Mouse (Mus musculus) heart, embryonic 13.5 days (tissue): Measurements from ENCODE around the gene Epyc. TPM values are rescaled to one million over a fixed set of nuclear protein-coding genes. Genes with fewer than 3 reads are reported as not detected.

ENCODE experiments used
- ATAC-seq: fragments of 200-750 bp; cut with Nextera tagmentation; 2 replicates; pipeline ENCODE4 v1.8.0; 2017; ENCODE audit warnings: moderate TSS enrichment; ENCODE audit not compliant: insufficient number of reproducible peaks, low FRiP score, low TSS enrichment; ENCODE audit errors: extremely low read depth
- H3K27ac ChIP-seq: fragments of 300-500 bp; sonication (generic); replicated peaks from 2 replicates; pipeline ENCODE4 v1.5.1; 2015; ENCODE audit warnings: moderate library complexity, mild to moderate bottlenecking, inconsistent platforms
- H3K27me3 ChIP-seq: fragments of 300-500 bp; sonication (generic); replicated peaks from 2 replicates; pipeline ENCODE4 v1.6.1; 2015; ENCODE audit warnings: mild to moderate bottlenecking, inconsistent platforms
- H3K36me3 ChIP-seq: fragments of 300-500 bp; sonication (generic); 2 replicates; pipeline ENCODE4 v1.6.1; 2015; ENCODE audit warnings: mild to moderate bottlenecking, inconsistent platforms
- H3K4me1 ChIP-seq: fragments of 300-500 bp; sonication (generic); 2 replicates; pipeline ENCODE4 v1.6.1; 2015; ENCODE audit warnings: inconsistent platforms
- H3K4me2 ChIP-seq: fragments of 300-500 bp; sonication (generic); 2 replicates; pipeline ENCODE4 v1.6.1; 2015; ENCODE audit warnings: inconsistent platforms, mild to moderate bottlenecking, moderate library complexity
- H3K4me3 ChIP-seq: fragments of 300-500 bp; sonication (generic); 2 replicates; pipeline ENCODE4 v1.5.1; 2015; ENCODE audit warnings: moderate library complexity, mild to moderate bottlenecking, inconsistent platforms
- H3K9ac ChIP-seq: fragments of 300-500 bp; sonication (generic); 2 replicates; pipeline ENCODE4 v1.6.1; 2015; ENCODE audit warnings: inconsistent platforms, mild to moderate bottlenecking, moderate library complexity
- H3K9me3 ChIP-seq: fragments of 300-500 bp; sonication (generic); 2 replicates; pipeline ENCODE4 v1.6.1; 2016; ENCODE audit warnings: inconsistent platforms
- WGBS: fragments of 180-500 bp; shearing (Covaris S2); methylation state at CpG from one replicate; pipeline ENCODE4 v1.1.7; 2015; ENCODE audit warnings: mixed read lengths; 5-methylcytosine and 5-hydroxymethylcytosine counted together
- polyA plus RNA-seq: library from polyadenylated mRNA; unstranded; fragments of >200 nt; fragmentation: Nextera tagmentation; extraction: Ambion mirVana; gene quantifications from 2 replicates; pipeline ENCODE4 v1.2.1, GENCODE M21; 2015

The Epyc gene
- 0.57 and 0.76 TPM in 2 replicates for polyA plus RNA-seq

DNA sequence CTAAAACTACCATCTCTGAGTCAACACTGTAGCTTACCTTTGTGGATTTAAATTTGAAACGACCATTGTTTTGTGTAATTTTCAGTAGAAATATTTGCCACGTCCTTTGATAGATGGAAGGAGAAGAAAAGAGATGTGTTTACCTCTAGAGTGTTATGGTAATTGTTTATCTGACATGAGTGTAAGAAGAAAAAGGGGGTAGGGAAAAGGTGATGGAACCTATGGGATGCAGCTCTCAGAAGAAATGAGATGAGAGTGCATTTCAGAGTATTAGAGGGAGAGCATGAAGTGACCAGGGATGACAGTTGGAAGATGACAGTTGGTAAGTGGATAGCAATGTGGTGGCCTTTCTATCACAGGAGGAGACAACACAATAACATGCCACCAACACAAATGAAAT is at the start of gene Epyc:
Gene Epyc (plus strand): TSS at position 301 of the 400 bp plus-strand sequence.
- H3K4me2 ChIP-seq: no peak within 1 kb of the TSS
- ATAC-seq: no peak
- WGBS: 72% methylated on average over 2 of the region's 2 CpGs
- no peak within 1 kb of the TSS for H3K4me3 ChIP-seq
- no peaks in the 10 kb centered on the region for H3K4me1 ChIP-seq
- no peak within 1 kb of the TSS for H3K9ac ChIP-seq
- H3K9me3 ChIP-seq: no peaks in the 10 kb centered on the region
- no peaks in the 10 kb centered on the region for H3K27me3 ChIP-seq
- H3K36me3 ChIP-seq: no peaks in the 10 kb centered on the region
- H3K27ac ChIP-seq: no peak within 1 kb of the TSS

DNA sequence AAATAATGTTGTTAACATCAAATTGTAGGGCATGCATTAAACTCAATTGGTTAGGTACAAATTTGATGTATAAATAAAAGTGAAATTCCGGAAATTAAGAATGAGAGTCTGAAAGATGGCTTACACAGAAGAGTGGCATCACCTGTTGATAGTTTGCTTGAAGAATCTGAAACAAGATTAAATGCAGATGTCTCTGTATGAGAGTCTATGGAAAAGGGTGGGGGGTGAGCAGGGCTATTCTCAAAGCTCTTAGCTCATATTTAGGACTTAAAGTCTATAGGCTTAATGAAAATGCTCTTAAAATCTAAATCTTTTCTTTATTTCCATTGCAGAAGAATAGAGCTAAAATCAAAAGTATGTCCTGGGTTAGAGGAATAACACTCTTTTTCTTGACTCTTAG is 48.2 kb upstream of the Epyc start:
- 65% methylated on average over 1 of the region's 1 CpGs for WGBS
- H3K36me3 ChIP-seq: no peaks in the 10 kb centered on the region

DNA sequence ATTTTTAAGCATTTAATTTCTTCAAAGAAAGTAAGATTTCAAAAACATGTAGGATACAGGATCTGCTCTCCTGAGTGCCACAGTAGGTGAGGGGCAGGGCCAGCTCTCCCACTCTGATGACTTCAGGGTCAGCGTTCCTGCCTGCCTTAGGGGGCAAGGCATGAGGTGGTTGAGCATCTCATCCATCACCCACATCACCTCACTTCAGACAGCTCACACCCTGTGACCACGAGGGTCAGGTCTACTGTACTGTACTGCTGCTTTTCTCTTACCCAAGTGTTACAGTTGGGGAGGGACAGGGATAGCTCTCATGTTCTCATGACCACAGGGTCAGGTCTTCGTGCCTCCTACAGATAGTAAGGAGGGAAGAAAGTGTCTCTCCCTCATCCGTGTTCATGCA is 42.1 kb upstream of the Epyc start:
- no peak overlapping the region for H3K4me2 ChIP-seq
- H3K9ac ChIP-seq: no peak overlapping the region
- no peak for ATAC-seq
- no peaks in the 10 kb centered on the region for H3K27me3 ChIP-seq
- H3K4me1 ChIP-seq: no peaks in the 10 kb centered on the region
- no peak overlapping the region for H3K27ac ChIP-seq
- no peaks in the 10 kb centered on the region for H3K9me3 ChIP-seq
- 56% methylated on average over 4 of the region's 4 CpGs for WGBS
- H3K36me3 ChIP-seq: no peaks in the 10 kb centered on the region
- H3K4me3 ChIP-seq: no peak overlapping the region

More for the DNA sequence above, 48.2 kb upstream of the Epyc start:
- Histone ChIP-seq H3K9me3 (no peaks in the 10 kb centered on the region), H3K4me3 (no peak overlapping the region), H3K9ac (no peak overlapping the region), H3K4me2 (no peak overlapping the region), H3K27ac (no peak overlapping the region), H3K4me1 (no peaks in the 10 kb centered on the region), H3K27me3 (no peaks in the 10 kb centered on the region)
- no peak for ATAC-seq

DNA sequence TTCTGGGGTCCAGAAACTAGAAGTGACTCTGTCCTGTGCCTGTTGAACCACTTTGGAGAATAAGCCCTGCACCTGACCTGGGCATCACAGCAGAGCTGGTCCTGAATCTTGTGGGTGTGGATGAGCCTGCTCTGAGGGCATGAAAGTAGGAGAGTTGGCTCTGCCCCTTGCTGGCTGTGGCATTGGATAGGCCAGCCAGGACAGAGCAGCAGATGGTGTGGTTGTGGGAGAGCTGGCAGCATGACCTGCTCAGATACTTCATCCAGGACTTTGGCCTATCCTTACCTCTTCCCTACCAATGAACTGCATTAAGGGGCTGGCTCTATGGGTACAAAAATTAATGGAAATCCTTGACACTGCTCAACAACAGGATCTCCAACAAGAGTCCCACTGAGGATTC is 40.6 kb upstream of the Epyc start:
- Histone ChIP-seq H3K4me3 (no peak overlapping the region), H3K27me3 (no peaks in the 10 kb centered on the region), H3K27ac (no peak overlapping the region), H3K36me3 (no peaks in the 10 kb centered on the region), H3K9ac (no peak overlapping the region), H3K4me2 (no peak overlapping the region), H3K9me3 (no peaks in the 10 kb centered on the region), H3K4me1 (no peaks in the 10 kb centered on the region)
- ATAC-seq: no peak; the same call in 1 of the 2 replicates

DNA sequence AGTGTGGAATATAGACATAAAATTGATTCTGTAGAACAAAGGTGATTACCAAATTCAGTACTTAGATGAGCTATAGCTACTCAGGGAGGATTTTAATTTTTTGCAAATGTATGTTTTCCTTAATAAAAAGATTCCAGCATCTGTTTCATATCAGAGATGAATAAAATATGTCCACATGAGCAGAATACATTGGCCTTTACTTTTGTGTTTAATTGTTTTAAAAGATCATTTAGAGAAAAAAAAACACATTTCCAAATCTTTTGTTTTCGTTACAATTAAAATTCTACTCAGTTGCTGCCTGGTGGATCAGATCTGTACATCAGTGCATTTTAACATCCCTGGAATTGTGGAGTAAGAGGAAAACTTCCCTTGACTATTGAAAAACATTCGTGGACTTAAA is 37.3 kb upstream of the Epyc start, which contains the start of gene Kera:
Gene Kera (plus strand): TSS at position 301 of the 400 bp plus-strand sequence.
- no peak for ATAC-seq
- Histone ChIP-seq H3K27ac (no peak within 1 kb of the TSS), H3K4me3 (no peak within 1 kb of the TSS), H3K27me3 (no peaks in the 10 kb centered on the region), H3K4me2 (no peak within 1 kb of the TSS), H3K9me3 (no peaks in the 10 kb centered on the region), H3K9ac (no peak within 1 kb of the TSS), H3K4me1 (no peaks in the 10 kb centered on the region), H3K36me3 (no peaks in the 10 kb centered on the region)
- 61% methylated on average over 2 of the region's 2 CpGs for WGBS

DNA sequence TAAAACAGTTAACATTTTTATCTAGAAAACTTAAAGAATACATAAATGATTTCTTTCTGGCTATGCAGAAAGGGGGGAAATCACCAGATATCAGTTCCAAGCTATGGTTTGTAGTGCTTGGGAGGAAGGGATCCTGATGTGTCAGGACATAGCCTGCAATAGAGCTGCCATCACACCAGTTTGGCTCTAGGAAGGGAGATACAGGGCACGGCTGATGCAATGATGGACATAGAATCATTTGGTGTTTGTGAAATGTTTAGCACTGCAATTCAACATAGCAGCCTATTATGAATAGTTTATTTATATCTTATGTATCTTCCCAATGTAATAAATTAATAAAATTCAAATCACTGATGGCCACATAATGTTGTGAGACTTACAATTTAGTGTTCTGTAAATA is 21.5 kb upstream of the Epyc start:
- Histone ChIP-seq H3K9me3 (no peaks in the 10 kb centered on the region), H3K27me3 (no peaks in the 10 kb centered on the region), H3K4me2 (no peak overlapping the region), H3K4me1 (no peaks in the 10 kb centered on the region), H3K4me3 (no peak overlapping the region), H3K36me3 (no peaks in the 10 kb centered on the region), H3K27ac (no peak overlapping the region), H3K9ac (no peak overlapping the region)
- no peak for ATAC-seq
- 76% methylated on average over 1 of the region's 1 CpGs for WGBS

DNA sequence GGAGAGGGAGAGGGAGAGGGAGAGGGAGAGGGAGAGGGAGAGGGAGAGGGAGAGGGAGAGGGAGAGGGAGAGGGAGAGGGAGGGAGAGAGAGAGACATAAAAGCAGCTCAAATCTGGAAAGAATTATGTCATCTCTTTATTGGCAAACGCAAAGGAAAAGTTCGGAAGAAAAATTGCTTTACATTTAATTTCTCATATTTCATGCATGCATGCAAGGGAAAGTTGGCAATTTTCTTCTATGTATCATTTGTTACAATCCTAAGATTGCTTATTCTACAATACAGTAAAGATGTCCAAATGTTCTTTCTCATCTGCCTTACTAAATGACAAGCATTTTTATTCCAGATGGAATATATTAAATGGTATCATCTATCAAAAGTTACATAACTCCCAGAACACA is 19.5 kb upstream of the Epyc start:
- Histone ChIP-seq H3K27ac (no peak overlapping the region), H3K4me3 (no peak overlapping the region), H3K4me1 (no peaks in the 10 kb centered on the region), H3K9ac (no peak overlapping the region), H3K9me3 (no peaks in the 10 kb centered on the region), H3K4me2 (no peak overlapping the region), H3K36me3 (no peaks in the 10 kb centered on the region), H3K27me3 (no peaks in the 10 kb centered on the region)
- 68% methylated on average over 2 of the region's 2 CpGs for WGBS
- no peak for ATAC-seq

DNA sequence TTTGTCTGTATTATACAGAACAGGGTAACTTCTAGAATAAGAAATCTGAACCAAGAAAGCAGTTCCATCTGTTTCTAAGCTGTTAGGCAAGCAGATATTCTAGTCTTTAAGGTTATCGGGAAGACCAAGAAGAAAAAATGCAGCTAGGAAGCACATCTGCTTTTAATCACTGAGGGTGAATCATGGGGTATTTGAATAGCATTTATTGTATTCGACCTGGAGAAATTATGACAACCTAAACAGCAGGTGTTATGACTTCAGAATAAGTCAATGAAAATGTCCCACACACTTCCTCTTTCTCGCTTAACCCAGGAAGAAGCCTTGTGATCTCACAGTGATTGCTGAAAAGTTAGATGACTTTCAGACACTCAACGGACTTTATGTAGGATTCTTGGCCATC is 18.8 kb upstream of the Epyc start:
- WGBS: 54% methylated on average over 4 of the region's 4 CpGs
- ATAC-seq: no peak
- no peaks in the 10 kb centered on the region for H3K9me3 ChIP-seq
- H3K27ac ChIP-seq: no peak overlapping the region
- H3K4me2 ChIP-seq: no peak overlapping the region
- no peak overlapping the region for H3K9ac ChIP-seq
- no peak overlapping the region for H3K4me3 ChIP-seq
- H3K4me1 ChIP-seq: no peaks in the 10 kb centered on the region
- H3K36me3 ChIP-seq: no peaks in the 10 kb centered on the region
- H3K27me3 ChIP-seq: no peaks in the 10 kb centered on the region

DNA sequence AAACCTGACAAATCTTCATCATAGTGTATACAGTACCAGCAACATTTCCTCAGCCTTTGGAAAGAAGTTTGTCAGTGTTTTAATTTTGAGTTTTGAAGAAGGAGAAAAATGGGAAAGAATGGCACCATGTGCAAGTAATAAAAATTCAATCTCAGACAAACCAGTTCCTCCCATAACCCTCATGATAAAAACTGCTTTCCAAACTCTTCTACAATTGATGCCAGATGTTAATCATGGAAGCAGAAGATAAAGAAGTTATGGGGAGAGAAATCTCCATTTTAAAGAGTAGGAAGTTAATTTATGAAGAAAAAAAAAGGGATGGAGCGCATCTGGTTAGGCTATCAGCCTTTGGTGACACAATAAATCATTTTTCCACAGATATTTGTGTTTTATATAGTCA is 17.3 kb upstream of the Epyc start:
- no peak overlapping the region for H3K27ac ChIP-seq
- 81% methylated on average over 1 of the region's 1 CpGs for WGBS
- H3K4me2 ChIP-seq: no peak overlapping the region
- no peak overlapping the region for H3K9ac ChIP-seq
- no peaks in the 10 kb centered on the region for H3K4me1 ChIP-seq
- H3K9me3 ChIP-seq: no peaks in the 10 kb centered on the region
- no peaks in the 10 kb centered on the region for H3K27me3 ChIP-seq
- H3K4me3 ChIP-seq: no peak overlapping the region
- no peaks in the 10 kb centered on the region for H3K36me3 ChIP-seq
- ATAC-seq: no peak

DNA sequence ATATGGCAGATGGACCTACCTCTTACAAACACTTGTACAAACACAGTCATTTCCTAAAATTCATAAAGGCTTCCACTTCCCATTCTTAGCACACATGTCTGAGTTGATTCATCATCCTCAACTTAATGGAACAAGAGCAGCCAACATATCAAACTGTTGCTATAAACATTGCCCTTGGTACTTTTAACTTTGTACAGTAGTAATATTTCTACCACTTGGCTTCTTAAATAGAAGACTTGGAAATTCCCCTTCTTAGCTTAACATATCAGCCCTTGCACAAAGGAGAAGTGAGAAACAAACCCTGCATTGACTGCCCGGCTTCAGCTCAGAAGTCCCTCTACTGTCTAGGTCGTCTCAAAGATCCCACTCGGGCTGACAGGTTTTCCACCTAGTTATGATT is 12.8 kb upstream of the Epyc start:
- Histone ChIP-seq H3K9me3 (no peaks in the 10 kb centered on the region), H3K4me2 (no peak overlapping the region), H3K4me1 (no peaks in the 10 kb centered on the region), H3K27ac (no peak overlapping the region), H3K27me3 (no peaks in the 10 kb centered on the region), H3K36me3 (no peaks in the 10 kb centered on the region), H3K9ac (no peak overlapping the region), H3K4me3 (no peak overlapping the region)
- ATAC-seq: no peak
- WGBS: 74% methylated on average over 3 of the region's 3 CpGs

DNA sequence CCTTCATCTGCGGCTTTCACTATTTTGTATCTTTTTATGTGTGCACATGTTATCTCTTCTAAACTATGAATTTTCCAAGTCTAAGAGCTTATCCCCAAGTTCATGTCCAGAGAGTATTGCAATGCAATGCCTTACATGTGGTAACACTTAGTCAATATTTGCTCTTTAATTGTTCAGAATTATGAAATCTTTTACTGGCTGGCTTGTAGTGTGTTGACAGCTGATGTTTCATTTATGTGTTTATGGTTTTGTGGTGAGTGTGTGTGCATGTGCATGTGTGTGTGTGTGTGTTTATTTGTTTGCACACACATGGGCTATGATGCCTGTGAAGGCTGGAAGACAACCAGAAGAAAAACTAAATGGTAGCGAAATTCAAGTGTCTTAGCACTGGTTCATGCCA is 1.9 kb upstream of the Epyc start:
- H3K36me3 ChIP-seq: no peaks in the 10 kb centered on the region
- no peaks in the 10 kb centered on the region for H3K27me3 ChIP-seq
- no peaks in the 10 kb centered on the region for H3K9me3 ChIP-seq
- no peak overlapping the region for H3K4me3 ChIP-seq
- ATAC-seq: no peak
- no peak overlapping the region for H3K9ac ChIP-seq
- no peak overlapping the region for H3K27ac ChIP-seq
- 72% methylated on average over 2 of the region's 2 CpGs for WGBS
- no peak overlapping the region for H3K4me2 ChIP-seq
- H3K4me1 ChIP-seq: no peaks in the 10 kb centered on the region

DNA sequence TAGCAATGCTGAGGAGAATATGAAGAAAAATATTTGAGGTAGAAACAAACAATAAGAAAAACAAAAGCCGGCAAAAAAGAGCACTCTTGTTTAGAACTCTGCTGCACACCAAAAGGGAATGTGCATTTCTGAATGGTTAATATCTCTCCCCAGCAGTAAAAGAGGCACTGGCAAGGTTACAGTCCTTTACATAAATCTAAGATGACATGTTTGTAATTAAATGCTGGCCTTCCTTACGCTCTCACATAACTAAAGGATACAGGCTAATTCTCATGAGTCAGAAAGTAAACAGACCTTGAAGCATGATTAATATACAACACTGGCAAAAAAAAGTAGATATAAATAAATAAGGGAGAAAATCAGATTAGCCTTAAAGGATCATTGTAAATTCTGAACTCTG is 6.5 kb downstream of the Epyc start:
- H3K9ac ChIP-seq: no peak overlapping the region
- 79% methylated on average over 2 of the region's 2 CpGs for WGBS
- no peaks in the 10 kb centered on the region for H3K27me3 ChIP-seq
- no peaks in the 10 kb centered on the region for H3K4me1 ChIP-seq
- H3K27ac ChIP-seq: no peak overlapping the region
- no peak overlapping the region for H3K4me3 ChIP-seq
- ATAC-seq: no peak
- H3K36me3 ChIP-seq: no peaks in the 10 kb centered on the region
- H3K9me3 ChIP-seq: no peaks in the 10 kb centered on the region
- H3K4me2 ChIP-seq: no peak overlapping the region
